Mouse (Mus musculus) embryo, embryonic 11.5 days (tissue): Measurements from ENCODE around the gene Mtfr1l.
"Not testable (repeated sequence)": the region's sequence is repeated elsewhere in the genome, so short reads cannot be mapped to it uniquely, and the experiment has no call there.

Source experiments
- DNase-seq: peaks from one replicate; pipeline ENCODE4 v3.0.0-alpha.2; 2012; ENCODE audit warnings: low read depth, low spot score

The Mtfr1l gene

GRCm38 (mm10) chr4:134516981-134517380 lies 18.2 kb downstream of the Mtfr1l start:
- DNase-seq: no peak

GRCm38 (mm10) chr4:134515614-134516013 lies 19.6 kb downstream of the Mtfr1l start:
- no peak for DNase-seq

GRCm38 (mm10) chr4:134514309-134514930 lies 20.8 kb downstream of the Mtfr1l start:
- no peak for DNase-seq

- DNase-seq: no peak
These were observed 22.4 kb downstream of the Mtfr1l start for GRCm38 (mm10) chr4:134512798-134513197.

GRCm38 (mm10) chr4:134511730-134512129 lies 23.5 kb downstream of the Mtfr1l start:
- no peak for DNase-seq

- DNase-seq: peak; percentile 84
These were observed 24.3 kb downstream of the Mtfr1l start, which contains the start of gene Aunip for GRCm38 (mm10) chr4:134510845-134511411. Aunip (plus strand) TSS chr4:134510999.

- no peak for DNase-seq
These were observed 24.8 kb downstream of the Mtfr1l start for GRCm38 (mm10) chr4:134510396-134510795.

- DNase-seq: no peak
These were observed 28.5 kb downstream of the Mtfr1l start for GRCm38 (mm10) chr4:134506713-134507112.

GRCm38 (mm10) chr4:134505966-134506594 lies 29.1 kb downstream of the Mtfr1l start:
- DNase-seq: no peak

GRCm38 (mm10) chr4:134505303-134505789 lies 29.8 kb downstream of the Mtfr1l start:
- no peak for DNase-seq

GRCm38 (mm10) chr4:134503686-134504357 lies 31.4 kb downstream of the Mtfr1l start:
- DNase-seq: no peak

- DNase-seq: no peak
These were observed 34.1 kb downstream of the Mtfr1l start for GRCm38 (mm10) chr4:134501095-134501494.

GRCm38 (mm10) chr4:134498983-134499382 lies 36.2 kb downstream of the Mtfr1l start:
- DNase-seq: not testable (repeated sequence)

GRCm38 (mm10) chr4:134497986-134498731 lies 37.0 kb downstream of the Mtfr1l start:
- DNase-seq: no peak

- DNase-seq: no peak
These were observed 38.0 kb downstream of the Mtfr1l start for GRCm38 (mm10) chr4:134497223-134497622.

GRCm38 (mm10) chr4:134496595-134497210 lies 38.5 kb downstream of the Mtfr1l start, which contains the start of gene Paqr7:
Paqr7 (plus strand) TSS chr4:134496697.
- no peak for DNase-seq

- DNase-seq: no peak
These were observed 39.7 kb downstream of the Mtfr1l start for GRCm38 (mm10) chr4:134495546-134495923.

- no peak for DNase-seq
These were observed 40.2 kb downstream of the Mtfr1l start for GRCm38 (mm10) chr4:134494780-134495545.

- not testable (repeated sequence) for DNase-seq
These were observed 41.0 kb downstream of the Mtfr1l start for GRCm38 (mm10) chr4:134494161-134494560.

GRCm38 (mm10) chr4:134491716-134492115 lies 43.5 kb downstream of the Mtfr1l start:
- DNase-seq: no peak
